Comparison of ENCODE assay signal across 13 mouse cellular contexts in genomic region chr4:31290301-31290975, GRCm38 (mm10).
DNase-seq lines count a peak whose midpoint lies in the region; ATAC-seq and TF ChIP-seq lines count a peak whose summit lies in the region.
"Had no signal": no experiment of that assay in that cellular context is flagged by ENCODE, and none has a peak within 500 bp of the region (broad histone marks: within the 10 kb centered on the region; RNA-seq: fewer than 3 reads in every experiment).

No protein-coding gene starts in this region.

- WGBS in heart, embryonic 16.5 days: 31% methylated on average over 5 of the region's 5 CpGs
- 24% methylated on average over 5 of the region's 5 CpGs for WGBS in neural tube, embryonic 12.5 days
- 24% methylated on average over 5 of the region's 5 CpGs for WGBS in hindbrain, postnatal 0 days

- H3K4me3 ChIP-seq in heart, embryonic 16.5 days (ENCODE audit: low read length): no peak overlapping the region
- no peak overlapping the region for H3K4me3 ChIP-seq in neural tube, embryonic 12.5 days
- no peak overlapping the region for H3K4me3 ChIP-seq in hindbrain, postnatal 0 days (ENCODE audit: low read length)
- H3K4me3 ChIP-seq: forebrain, embryonic 15.5 days; limb, embryonic 15.5 days; lung, embryonic 15.5 days had no signal

- H3K27me3 ChIP-seq in heart, embryonic 16.5 days (ENCODE audit: control insufficient read depth, insufficient read depth, low read length): no peaks in the 10 kb centered on the region
- H3K27me3 ChIP-seq in neural tube, embryonic 12.5 days (replicated peaks): no peaks in the 10 kb centered on the region
- no peaks in the 10 kb centered on the region for H3K27me3 ChIP-seq in hindbrain, postnatal 0 days (ENCODE audit: insufficient read depth, low read length)
- H3K27me3 ChIP-seq: forebrain, embryonic 15.5 days; limb, embryonic 15.5 days; lung, embryonic 15.5 days had no signal

- TF ChIP-seq CTCF in hindbrain, postnatal 0 days (IDR thresholded peaks at IDR 0.05; ENCODE audit: low read depth): no peak

- peak overlapping the region; percentile 13; the same call in 1 of the 2 replicates for H3K4me2 ChIP-seq in heart, embryonic 16.5 days (ENCODE audit: low read depth, low read length)
- 0 out of 2 replicates have a peak overlapping the region, but pooled peaks have one; percentile 22 for H3K4me2 ChIP-seq in neural tube, embryonic 12.5 days (replicated peaks)
- H3K4me2 ChIP-seq in hindbrain, postnatal 0 days (ENCODE audit: low read depth, low read length): no peak overlapping the region
- H3K4me2 ChIP-seq: forebrain, embryonic 15.5 days; limb, embryonic 15.5 days; lung, embryonic 15.5 days had no signal

- H3K9ac ChIP-seq in heart, embryonic 16.5 days (ENCODE audit: low read length): no peak overlapping the region
- no peak overlapping the region for H3K9ac ChIP-seq in neural tube, embryonic 12.5 days
- no peak overlapping the region for H3K9ac ChIP-seq in hindbrain, postnatal 0 days (replicated peaks; ENCODE audit: low read length)
- H3K9ac ChIP-seq: forebrain, embryonic 15.5 days; limb, embryonic 15.5 days; lung, embryonic 15.5 days had no signal

- peak; percentile 92 for ATAC-seq in heart, embryonic 16.5 days (replicated peaks; ENCODE audit: extremely low read depth, insufficient read depth, low FRiP score)
- ATAC-seq in neural tube, embryonic 12.5 days (ENCODE audit: low FRiP score, low read depth): peak; percentile 61; the same call in 1 of the 2 replicates
- no peak for ATAC-seq in hindbrain, postnatal 0 days
- ATAC-seq: forebrain, embryonic 15.5 days; intestine, postnatal 0 days had no signal

- H3K4me1 ChIP-seq in heart, embryonic 16.5 days (ENCODE audit: control insufficient read depth, insufficient read depth, low read length): peaks cover 5% of the 10 kb centered on the region
- peaks cover 5% of the 10 kb centered on the region; the same call in 1 of the 2 replicates for H3K4me1 ChIP-seq in neural tube, embryonic 12.5 days
- no peaks in the 10 kb centered on the region for H3K4me1 ChIP-seq in hindbrain, postnatal 0 days (ENCODE audit: insufficient read depth, low read length)
- H3K4me1 ChIP-seq: forebrain, embryonic 15.5 days; limb, embryonic 15.5 days; lung, embryonic 15.5 days had no signal

- DNase-seq in heart, adult 11 months: no peak
- DNase-seq in neural tube, embryonic 10.5 days (ENCODE audit: extremely low spot score, low spot score): no peak
- peak; percentile 11 for DNase-seq in hindbrain, postnatal 0 days (ENCODE audit: low spot score)
- no peak for DNase-seq in cerebellum, adult 11 months
- no peak for DNase-seq in right cerebral cortex, postnatal 14 days
- DNase-seq: cerebellum, adult 9-11 months; gastrocnemius, postnatal 25 days had no signal

- H3K9me3 ChIP-seq in heart, embryonic 16.5 days (replicated peaks; ENCODE audit: control insufficient read depth, low read length): no peaks in the 10 kb centered on the region
- no peaks in the 10 kb centered on the region for H3K9me3 ChIP-seq in neural tube, embryonic 12.5 days
- no peaks in the 10 kb centered on the region for H3K9me3 ChIP-seq in hindbrain, postnatal 0 days (ENCODE audit: low read length)
- H3K9me3 ChIP-seq: forebrain, embryonic 15.5 days; limb, embryonic 15.5 days; lung, embryonic 15.5 days had no signal

- H3K36me3 ChIP-seq in heart, embryonic 16.5 days (ENCODE audit: control insufficient read depth, insufficient read depth): no peaks in the 10 kb centered on the region
- no peaks in the 10 kb centered on the region for H3K36me3 ChIP-seq in neural tube, embryonic 12.5 days
- H3K36me3 ChIP-seq in hindbrain, postnatal 0 days (ENCODE audit: insufficient read depth, low read length): no peaks in the 10 kb centered on the region
- H3K36me3 ChIP-seq: forebrain, embryonic 15.5 days; limb, embryonic 15.5 days; lung, embryonic 15.5 days had no signal

- peak overlapping the region; percentile 76 for H3K27ac ChIP-seq in heart, embryonic 16.5 days (ENCODE audit: low read length)
- H3K27ac ChIP-seq in neural tube, embryonic 12.5 days: no peak overlapping the region
- no peak overlapping the region for H3K27ac ChIP-seq in hindbrain, postnatal 0 days
- H3K27ac ChIP-seq: forebrain, embryonic 15.5 days; limb, embryonic 15.5 days; lung, embryonic 15.5 days had no signal
